Mouse (Mus musculus): ENCODE measurements around the gene Gm10487.
"Not testable (repeated sequence)": the region's sequence is repeated elsewhere in the genome, so short reads cannot be mapped to it uniquely, and the experiment has no call there.

The Gm10487 gene

GRCm38 (mm10) chrX:30843369-30843768, at the start of gene Gm10487:
Gm10487 (minus strand) TSS chrX:30843469.
- not testable (repeated sequence) for DNase-seq

Data from thymus, postnatal 14 days (tissue).